Mouse (Mus musculus): ENCODE results near the gene Med20. TPM values are rescaled to one million over a fixed set of nuclear protein-coding genes. Genes with fewer than 3 reads are reported as not detected.
"Not testable (repeated sequence)": the region's sequence is repeated elsewhere in the genome, so short reads cannot be mapped to it uniquely, and the experiment has no call there.

Gene Med20
- polyA plus RNA-seq, 1 experiment from 2014 or later: 47.0 TPM

DNA sequence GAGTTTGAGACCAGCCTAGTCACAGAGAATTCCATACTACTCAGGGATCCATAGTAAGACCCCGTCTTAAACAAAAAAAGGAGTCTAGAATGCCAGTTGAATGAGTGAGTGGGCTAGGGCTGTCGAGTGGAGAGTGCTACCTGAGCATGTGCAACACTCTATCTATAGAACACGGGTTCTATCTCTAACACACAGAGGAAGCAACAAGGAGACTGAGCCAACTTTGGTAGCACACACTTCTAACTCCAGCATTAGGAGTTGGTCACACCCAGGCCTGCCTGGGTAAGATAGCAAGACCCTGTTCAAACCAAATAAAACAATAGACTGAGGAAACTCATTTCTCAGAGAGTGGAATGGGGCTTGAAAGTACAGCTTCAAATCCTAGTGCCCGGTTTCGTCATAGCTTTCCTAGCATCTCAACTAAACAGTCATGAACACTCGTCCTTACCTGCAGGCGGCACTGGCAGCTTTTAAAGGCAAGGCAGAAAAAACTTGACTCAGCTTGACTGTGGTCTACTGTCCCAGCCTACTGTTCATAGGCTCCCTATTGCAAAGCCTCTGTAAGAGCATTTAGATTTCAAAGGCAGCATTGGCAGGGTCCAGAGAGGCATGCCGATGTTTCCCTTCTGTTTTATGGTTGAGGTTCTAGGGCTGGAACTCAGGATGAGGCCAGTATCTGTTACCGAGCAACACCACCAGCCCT is 6.4 kb downstream of the Med20 start:
- Histone ChIP-seq H3K9ac (ENCODE audit: low read depth, low read length) (no peak overlapping the region), H3K4me1 (ENCODE audit: control insufficient read depth, insufficient read depth, low read length) (0 out of 2 replicates have a peak, but pooled peaks cover 5% of the 10 kb centered on the region), H3K4me2 (ENCODE audit: low read length) (no peak overlapping the region), H3K4me3 (ENCODE audit: low read depth, low read length) (no peak overlapping the region), H3K27ac (ENCODE audit: low read length) (no peak overlapping the region), H3K36me3 (ENCODE audit: control insufficient read depth, insufficient read depth, low read length) (peaks cover 16% of the 10 kb centered on the region), H3K9me3 (replicated peaks; ENCODE audit: control insufficient read depth, low read length, poor library complexity, severe bottlenecking) (no peaks in the 10 kb centered on the region), H3K27me3 (ENCODE audit: control insufficient read depth, insufficient read depth, low read depth, low read length) (no peaks in the 10 kb centered on the region)
- ATAC-seq: no peak
- 97% methylated on average over 9 of the region's 9 CpGs for WGBS

DNA sequence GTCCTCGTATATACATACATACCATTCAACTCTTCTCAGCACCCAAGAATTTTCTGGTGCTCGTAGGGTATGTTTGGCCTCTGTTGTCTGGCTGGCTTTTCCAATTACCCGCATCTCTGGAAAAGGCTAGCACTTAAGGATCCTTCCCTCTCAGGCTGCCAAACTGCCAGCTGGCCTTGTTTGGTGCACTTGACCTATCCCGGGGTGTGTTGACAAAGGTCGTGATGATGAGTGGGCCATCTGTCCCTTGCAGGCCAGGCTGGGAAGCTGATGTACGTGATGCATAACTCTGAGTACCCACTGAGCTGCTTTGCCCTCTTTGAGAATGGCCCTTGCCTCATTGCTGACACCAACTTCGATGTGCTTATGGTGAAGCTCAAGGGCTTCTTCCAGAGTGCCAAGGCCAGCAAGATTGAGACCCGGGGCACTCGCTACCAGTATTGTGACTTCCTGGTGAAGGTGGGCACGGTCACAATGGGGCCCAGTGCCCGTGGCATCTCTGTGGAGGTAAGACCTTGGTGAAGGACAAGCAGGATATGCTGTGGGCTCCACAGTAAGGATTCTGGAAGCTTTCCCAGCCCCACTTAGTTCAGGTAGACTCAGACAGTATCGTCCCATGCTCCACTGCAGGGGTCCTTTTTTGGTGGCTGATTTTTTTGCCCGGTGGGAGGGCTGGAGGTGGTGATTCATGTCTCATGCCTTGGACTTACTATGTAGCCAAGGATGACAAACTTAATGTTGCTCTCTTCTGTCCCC is 7.4 kb downstream of the Med20 start:
- H3K36me3 ChIP-seq (ENCODE audit: control insufficient read depth, insufficient read depth, low read length): peaks cover 24% of the 10 kb centered on the region
- no peak overlapping the region for H3K9ac ChIP-seq (ENCODE audit: low read depth, low read length)
- no peaks in the 10 kb centered on the region for H3K4me1 ChIP-seq (ENCODE audit: control insufficient read depth, insufficient read depth, low read length)
- no peaks in the 10 kb centered on the region for H3K27me3 ChIP-seq (ENCODE audit: control insufficient read depth, insufficient read depth, low read depth, low read length)
- no peak for ATAC-seq
- no peak overlapping the region for H3K4me3 ChIP-seq (ENCODE audit: low read depth, low read length)
- no peak overlapping the region for H3K4me2 ChIP-seq (ENCODE audit: low read length)
- WGBS: 91% methylated on average over 13 of the region's 13 CpGs
- H3K9me3 ChIP-seq (replicated peaks; ENCODE audit: control insufficient read depth, low read length, poor library complexity, severe bottlenecking): no peaks in the 10 kb centered on the region
- H3K27ac ChIP-seq (ENCODE audit: low read length): no peak overlapping the region

DNA sequence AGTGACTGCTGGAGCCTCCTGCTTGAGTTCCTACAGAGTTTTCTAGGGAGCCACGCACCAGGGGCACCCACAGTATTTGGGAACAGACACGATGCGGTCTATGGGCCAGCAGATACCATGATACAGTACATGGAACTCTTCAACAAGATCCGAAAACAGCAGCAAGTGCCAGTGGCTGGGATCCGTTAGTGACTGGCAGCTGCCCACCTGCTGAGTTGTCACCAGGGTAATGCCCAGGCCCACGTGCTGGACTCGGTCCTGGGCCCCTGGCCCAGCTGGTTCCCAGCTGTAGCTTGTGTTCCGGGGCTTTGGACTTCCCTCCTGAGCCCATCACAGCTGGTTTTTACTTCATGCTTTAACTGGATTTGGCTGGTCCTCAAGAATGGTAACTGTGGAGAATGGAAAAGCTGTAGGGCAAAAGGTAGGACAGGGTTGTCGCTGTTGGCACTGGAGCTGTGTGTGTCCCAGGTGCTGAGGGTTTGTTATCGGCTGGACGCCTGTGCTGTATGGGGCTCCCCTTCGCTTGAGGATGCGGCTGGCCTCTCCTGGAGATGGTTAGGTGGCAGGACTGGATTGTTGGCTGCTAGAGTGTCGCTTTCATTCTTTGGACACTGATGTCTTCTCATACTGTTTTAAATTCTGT is 11.7 kb downstream of the Med20 start:
- Histone ChIP-seq H3K36me3 (ENCODE audit: control insufficient read depth, insufficient read depth, low read length) (peaks cover 28% of the 10 kb centered on the region), H3K4me2 (ENCODE audit: low read length) (no peak overlapping the region), H3K9me3 (replicated peaks; ENCODE audit: control insufficient read depth, low read length, poor library complexity, severe bottlenecking) (no peaks in the 10 kb centered on the region), H3K9ac (ENCODE audit: low read depth, low read length) (no peak overlapping the region), H3K4me3 (ENCODE audit: low read depth, low read length) (no peak overlapping the region), H3K27me3 (ENCODE audit: control insufficient read depth, insufficient read depth, low read depth, low read length) (no peaks in the 10 kb centered on the region), H3K27ac (ENCODE audit: low read length) (no peak overlapping the region), H3K4me1 (ENCODE audit: control insufficient read depth, insufficient read depth, low read length) (peaks cover 2% of the 10 kb centered on the region)
- no peak for ATAC-seq
- 89% methylated on average over 14 of the region's 14 CpGs for WGBS

DNA sequence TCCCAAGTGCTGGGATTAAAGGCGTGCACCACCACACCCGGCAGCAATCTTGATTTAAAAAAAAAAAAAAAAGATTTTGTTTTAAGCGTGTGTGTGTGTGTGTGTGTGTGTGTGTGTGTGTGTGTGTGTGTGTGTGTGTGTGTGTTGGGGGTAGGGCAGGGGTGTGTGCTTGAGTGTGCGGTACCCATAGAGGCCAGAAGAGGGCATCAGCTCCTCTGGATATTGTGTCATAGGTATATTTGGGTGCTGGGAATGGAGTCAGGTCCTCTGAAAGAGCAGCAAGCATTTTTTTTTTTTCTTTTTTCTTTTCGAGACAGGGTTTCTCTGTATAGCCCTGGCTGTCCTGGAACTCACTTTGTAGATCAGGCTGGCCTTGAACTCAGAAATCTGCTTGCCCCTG is 13.2 kb downstream of the Med20 start:
- H3K27ac ChIP-seq (ENCODE audit: low read length); H3K9me3 ChIP-seq (replicated peaks; ENCODE audit: control insufficient read depth, low read length, poor library complexity, severe bottlenecking); H3K4me1 ChIP-seq (ENCODE audit: control insufficient read depth, insufficient read depth, low read length); ATAC-seq; H3K4me3 ChIP-seq (ENCODE audit: low read depth, low read length); H3K27me3 ChIP-seq (ENCODE audit: control insufficient read depth, insufficient read depth, low read depth, low read length); H3K9ac ChIP-seq (ENCODE audit: low read depth, low read length); H3K4me2 ChIP-seq (ENCODE audit: low read length): not testable (repeated sequence)
- 100% methylated on average over 4 of the region's 5 CpGs for WGBS
- H3K36me3 ChIP-seq (ENCODE audit: control insufficient read depth, insufficient read depth, low read length): peaks cover 20% of the 10 kb centered on the region

DNA sequence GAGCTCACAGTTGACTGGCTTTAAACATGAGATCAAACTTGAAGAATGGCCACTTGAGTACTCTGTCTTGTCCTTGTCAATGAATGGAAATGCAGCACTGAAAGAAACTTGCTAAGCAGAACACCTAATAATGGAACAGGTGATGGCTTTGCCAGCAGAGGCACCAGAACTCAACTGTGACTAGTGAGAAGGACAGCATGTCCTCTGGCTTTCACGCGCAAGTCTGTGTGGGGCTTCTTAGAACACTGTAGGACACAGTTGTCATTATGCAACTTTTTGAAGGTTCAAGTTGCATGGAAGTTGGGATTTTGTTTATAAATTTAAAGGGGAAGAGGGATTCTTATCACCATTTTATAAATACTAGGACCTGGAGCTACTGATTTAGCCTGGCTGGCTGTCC is 13.7 kb downstream of the Med20 start:
- H3K9ac ChIP-seq (ENCODE audit: low read depth, low read length): no peak overlapping the region
- no peaks in the 10 kb centered on the region for H3K9me3 ChIP-seq (replicated peaks; ENCODE audit: control insufficient read depth, low read length, poor library complexity, severe bottlenecking)
- no peak overlapping the region for H3K27ac ChIP-seq (ENCODE audit: low read length)
- no peak overlapping the region for H3K4me3 ChIP-seq (ENCODE audit: low read depth, low read length)
- WGBS: 97% methylated on average over 2 of the region's 2 CpGs
- peaks cover 9% of the 10 kb centered on the region for H3K4me1 ChIP-seq (ENCODE audit: control insufficient read depth, insufficient read depth, low read length)
- H3K4me2 ChIP-seq (ENCODE audit: low read length): no peak overlapping the region
- ATAC-seq: no peak
- peaks cover 20% of the 10 kb centered on the region for H3K36me3 ChIP-seq (ENCODE audit: control insufficient read depth, insufficient read depth, low read length)
- H3K27me3 ChIP-seq (ENCODE audit: control insufficient read depth, insufficient read depth, low read depth, low read length): no peaks in the 10 kb centered on the region

DNA sequence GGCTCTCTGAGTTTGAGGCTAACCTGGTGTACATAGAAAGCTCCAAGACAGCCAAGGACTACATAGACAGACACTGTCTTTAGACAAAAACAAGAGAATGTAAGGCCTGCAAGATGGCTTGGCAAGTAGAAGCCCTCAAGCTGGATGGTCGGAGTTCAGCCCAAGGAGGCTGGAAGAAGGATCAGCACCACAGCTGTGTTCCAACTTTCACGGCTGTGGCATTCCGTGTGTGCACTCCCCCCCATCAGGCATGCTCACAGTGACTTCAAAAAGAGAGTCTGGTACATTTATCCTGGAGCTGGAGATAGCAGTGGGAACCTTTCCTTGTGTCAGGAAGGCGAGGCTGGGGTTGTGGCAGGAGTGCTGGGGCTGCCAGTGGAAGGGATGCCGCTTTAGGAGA is 14.6 kb downstream of the Med20 start:
- Histone ChIP-seq H3K27me3 (ENCODE audit: control insufficient read depth, insufficient read depth, low read depth, low read length) (no peaks in the 10 kb centered on the region), H3K27ac (ENCODE audit: low read length) (no peak overlapping the region), H3K36me3 (ENCODE audit: control insufficient read depth, insufficient read depth, low read length) (peaks cover 20% of the 10 kb centered on the region), H3K9me3 (replicated peaks; ENCODE audit: control insufficient read depth, low read length, poor library complexity, severe bottlenecking) (no peaks in the 10 kb centered on the region), H3K4me1 (ENCODE audit: control insufficient read depth, insufficient read depth, low read length) (peaks cover 14% of the 10 kb centered on the region), H3K9ac (ENCODE audit: low read depth, low read length) (no peak overlapping the region), H3K4me2 (ENCODE audit: low read length) (no peak overlapping the region), H3K4me3 (ENCODE audit: low read depth, low read length) (no peak overlapping the region)
- 92% methylated on average over 5 of the region's 5 CpGs for WGBS
- ATAC-seq: no peak

DNA sequence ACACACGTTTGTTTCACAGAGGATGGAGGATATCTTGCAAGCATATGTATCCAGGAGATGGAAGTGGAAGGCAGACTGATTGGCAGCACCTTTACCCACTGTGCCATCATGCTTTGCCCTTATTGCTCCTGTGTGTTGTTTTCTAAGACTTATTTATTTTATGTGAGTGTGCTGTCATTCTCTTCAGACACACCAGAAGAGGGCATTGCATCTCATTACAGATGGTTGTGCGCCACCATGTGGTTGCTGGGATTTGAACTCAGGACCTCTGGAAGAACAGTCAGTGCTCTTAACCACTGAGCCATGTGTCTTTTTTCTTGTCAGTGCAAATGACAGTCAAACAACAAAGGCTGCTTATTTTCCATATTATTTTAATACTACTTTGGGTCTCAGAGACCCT is 16.4 kb downstream of the Med20 start:
- Histone ChIP-seq H3K4me3 (ENCODE audit: low read depth, low read length) (no peak overlapping the region), H3K27me3 (ENCODE audit: control insufficient read depth, insufficient read depth, low read depth, low read length) (no peaks in the 10 kb centered on the region), H3K4me2 (ENCODE audit: low read length) (no peak overlapping the region), H3K4me1 (ENCODE audit: control insufficient read depth, insufficient read depth, low read length) (peaks cover 30% of the 10 kb centered on the region), H3K9ac (ENCODE audit: low read depth, low read length) (no peak overlapping the region), H3K27ac (ENCODE audit: low read length) (no peak overlapping the region), H3K9me3 (replicated peaks; ENCODE audit: control insufficient read depth, low read length, poor library complexity, severe bottlenecking) (no peaks in the 10 kb centered on the region), H3K36me3 (ENCODE audit: control insufficient read depth, insufficient read depth, low read length) (peaks cover 15% of the 10 kb centered on the region)
- no peak for ATAC-seq
- 83% methylated on average over 2 of the region's 2 CpGs for WGBS

DNA sequence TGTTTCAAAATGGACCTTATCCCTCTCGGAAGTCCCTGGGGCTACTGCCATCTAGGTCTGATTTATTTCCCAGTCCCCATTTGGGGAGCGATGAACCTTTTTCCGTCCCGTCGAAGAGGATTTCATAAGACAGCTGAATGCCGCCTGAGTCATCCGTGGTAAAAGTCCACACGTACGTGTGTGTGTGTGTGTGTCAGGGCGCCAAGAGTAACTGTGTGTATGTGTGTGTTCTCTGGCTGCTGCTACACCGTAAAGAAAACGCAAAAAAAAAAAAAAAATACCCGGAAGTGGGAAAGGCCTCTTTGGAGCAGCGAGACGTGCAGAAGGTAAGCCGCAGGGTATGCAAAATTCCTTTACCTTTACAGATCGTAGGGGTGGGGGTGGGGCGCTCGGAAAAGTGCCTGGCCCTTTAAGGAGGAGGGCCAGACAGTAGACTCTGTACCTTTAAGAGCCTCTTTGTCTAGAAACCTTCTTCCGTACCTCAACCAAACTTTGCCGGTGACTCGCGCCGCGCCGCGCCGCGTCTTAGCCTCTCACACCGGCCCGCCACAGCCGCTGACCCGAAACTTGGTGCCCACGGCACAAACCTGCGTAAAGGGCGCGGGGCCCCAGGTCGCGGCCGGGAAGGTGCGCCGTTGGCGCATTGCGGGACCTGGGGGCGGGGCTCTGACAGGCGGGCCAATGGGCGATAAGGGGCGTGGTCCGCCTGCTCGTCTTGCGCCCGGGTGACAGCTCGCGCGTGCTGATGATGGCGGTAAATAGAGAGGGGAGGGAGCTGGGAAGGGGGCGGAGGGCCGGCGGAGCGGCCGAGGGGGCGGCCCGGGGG is 17.7 kb downstream of the Med20 start:
- peak overlapping the region; percentile 51 for H3K4me3 ChIP-seq (ENCODE audit: low read depth, low read length)
- no peaks in the 10 kb centered on the region for H3K27me3 ChIP-seq (ENCODE audit: control insufficient read depth, insufficient read depth, low read depth, low read length)
- under 1% methylated on average over 61 of the region's 63 CpGs for WGBS
- peak overlapping the region; percentile 97 for H3K27ac ChIP-seq (ENCODE audit: low read length)
- H3K9me3 ChIP-seq (replicated peaks; ENCODE audit: control insufficient read depth, low read length, poor library complexity, severe bottlenecking): no peaks in the 10 kb centered on the region
- H3K36me3 ChIP-seq (ENCODE audit: control insufficient read depth, insufficient read depth, low read length): peaks cover 4% of the 10 kb centered on the region; the same call in 1 of the 2 replicates
- peak overlapping the region; percentile 72 for H3K9ac ChIP-seq (ENCODE audit: low read depth, low read length)
- peak overlapping the region; percentile 77 for H3K4me2 ChIP-seq (ENCODE audit: low read length)
- peak; percentile 93 for ATAC-seq
- peaks cover 31% of the 10 kb centered on the region for H3K4me1 ChIP-seq (ENCODE audit: control insufficient read depth, insufficient read depth, low read length)

Data from midbrain, embryonic 16.5 days (tissue).